Mouse (Mus musculus) stomach, postnatal 0 days (tissue): Measurements from ENCODE around the gene Mchr1. TPM values are rescaled to one million over a fixed set of nuclear protein-coding genes. Genes with fewer than 3 reads are reported as not detected.

Experiments
- ATAC-seq: fragments of 200-750 bp; cut with Nextera tagmentation; 2 replicates; pipeline ENCODE4 v1.8.0; 2017; ENCODE audit not compliant: low FRiP score, low TSS enrichment
- DNase-seq: peaks from one replicate; pipeline ENCODE4 v3.0.0-alpha.2; 2016; ENCODE audit warnings: low spot score
- H3K27ac ChIP-seq: fragments of 300-500 bp; sonication (generic); replicated peaks from 2 replicates; pipeline ENCODE4 v1.5.1; 2014; ENCODE audit warnings: mild to moderate bottlenecking, control low read depth
- H3K27me3 ChIP-seq: fragments of 300-500 bp; sonication (generic); 2 replicates; pipeline ENCODE4 v1.6.1; 2014; ENCODE audit warnings: low read length; ENCODE audit not compliant: control insufficient read depth, insufficient read depth
- H3K36me3 ChIP-seq: fragments of 300-500 bp; sonication (generic); 2 replicates; pipeline ENCODE4 v1.6.1; 2014; ENCODE audit warnings: low read length, mixed read lengths; ENCODE audit not compliant: control insufficient read depth, insufficient read depth
- H3K4me1 ChIP-seq: fragments of 300-500 bp; sonication (generic); replicated peaks from 2 replicates; pipeline ENCODE4 v1.6.1; 2014; ENCODE audit warnings: antibody characterized with exemption; ENCODE audit not compliant: control insufficient read depth, insufficient read depth
- H3K4me2 ChIP-seq: fragments of 300-500 bp; sonication (generic); replicated peaks from 2 replicates; pipeline ENCODE4 v1.6.1; 2014; ENCODE audit warnings: low read depth, mild to moderate bottlenecking, control low read depth, moderate library complexity
- H3K4me3 ChIP-seq: fragments of 300-500 bp; sonication (generic); 2 replicates; pipeline ENCODE4 v1.5.1; 2014; ENCODE audit warnings: low read depth, low read length, control low read depth
- H3K9ac ChIP-seq: fragments of 300-500 bp; sonication (generic); 2 replicates; pipeline ENCODE4 v1.6.1; 2014; ENCODE audit warnings: mild to moderate bottlenecking, low read length, control low read depth, mixed read lengths
- H3K9me3 ChIP-seq: fragments of 300-500 bp; sonication (generic); 2 replicates; pipeline ENCODE4 v1.6.1; 2016; ENCODE audit warnings: low read length; ENCODE audit not compliant: control insufficient read depth
- CTCF ChIP-seq: IDR thresholded peaks from 2 replicates; pipeline ENCODE4 v1.5.1; 2016; ENCODE audit warnings: antibody characterized with exemption, low read depth, mild to moderate bottlenecking, moderate library complexity
- EP300 ChIP-seq: optimal IDR thresholded peaks from 2 replicates; pipeline ENCODE3; 2016; ENCODE audit warnings: antibody characterized with exemption
- WGBS: fragments of 180-500 bp; shearing (Covaris S2); extraction: QIAGEN DNeasy Blood & Tissue Kit; methylation state at CpG from one replicate; pipeline ENCODE4 v1.1.7; 2014; 5-methylcytosine and 5-hydroxymethylcytosine counted together
- polyA plus RNA-seq: library from polyadenylated mRNA; unstranded; fragments of >200 nt; fragmentation: Nextera tagmentation; extraction: Ambion mirVana; gene quantifications from 2 replicates; pipeline ENCODE4 v1.2.1, GENCODE M21; 2015

The Mchr1 gene
- polyA plus RNA-seq, 1 experiment from 2014 or later: 4.9 TPM

DNA sequence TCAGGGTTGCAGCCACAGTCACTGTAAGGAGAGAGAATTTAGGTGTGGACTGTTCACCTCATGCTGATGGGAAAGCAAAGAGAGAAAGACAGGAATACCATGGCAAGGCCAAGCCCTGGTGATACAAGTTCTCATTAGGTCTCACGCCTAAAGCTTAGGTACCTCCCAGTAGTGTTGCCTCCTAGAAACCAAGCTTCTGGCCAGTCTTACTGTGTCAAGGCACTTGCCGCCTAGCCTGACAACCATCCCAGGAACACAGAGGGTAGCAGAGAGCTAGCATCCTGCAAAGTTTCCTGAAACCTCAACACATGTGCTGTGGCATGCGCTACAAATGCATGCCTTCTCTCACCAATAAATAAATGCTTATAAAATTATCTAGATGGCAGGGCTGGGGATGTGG lies 11.6 kb downstream of the Mchr1 start:
- ATAC-seq: no peak
- H3K27me3 ChIP-seq: no peaks in the 10 kb centered on the region
- WGBS: 86% methylated on average over 3 of the region's 3 CpGs
- H3K36me3 ChIP-seq: no peaks in the 10 kb centered on the region
- H3K4me2 ChIP-seq: peak overlapping the region; percentile 41; the same call in 1 of the 2 replicates
- H3K27ac ChIP-seq: peak overlapping the region; percentile 86
- H3K4me1 ChIP-seq: peaks cover 7% of the 10 kb centered on the region; the same call in 1 of the 2 replicates
- H3K9me3 ChIP-seq: no peaks in the 10 kb centered on the region
- no peak overlapping the region for H3K9ac ChIP-seq
- DNase-seq: no peak
- no peak overlapping the region for H3K4me3 ChIP-seq
- TF ChIP-seq EP300 (no peak), CTCF (no peak)

DNA sequence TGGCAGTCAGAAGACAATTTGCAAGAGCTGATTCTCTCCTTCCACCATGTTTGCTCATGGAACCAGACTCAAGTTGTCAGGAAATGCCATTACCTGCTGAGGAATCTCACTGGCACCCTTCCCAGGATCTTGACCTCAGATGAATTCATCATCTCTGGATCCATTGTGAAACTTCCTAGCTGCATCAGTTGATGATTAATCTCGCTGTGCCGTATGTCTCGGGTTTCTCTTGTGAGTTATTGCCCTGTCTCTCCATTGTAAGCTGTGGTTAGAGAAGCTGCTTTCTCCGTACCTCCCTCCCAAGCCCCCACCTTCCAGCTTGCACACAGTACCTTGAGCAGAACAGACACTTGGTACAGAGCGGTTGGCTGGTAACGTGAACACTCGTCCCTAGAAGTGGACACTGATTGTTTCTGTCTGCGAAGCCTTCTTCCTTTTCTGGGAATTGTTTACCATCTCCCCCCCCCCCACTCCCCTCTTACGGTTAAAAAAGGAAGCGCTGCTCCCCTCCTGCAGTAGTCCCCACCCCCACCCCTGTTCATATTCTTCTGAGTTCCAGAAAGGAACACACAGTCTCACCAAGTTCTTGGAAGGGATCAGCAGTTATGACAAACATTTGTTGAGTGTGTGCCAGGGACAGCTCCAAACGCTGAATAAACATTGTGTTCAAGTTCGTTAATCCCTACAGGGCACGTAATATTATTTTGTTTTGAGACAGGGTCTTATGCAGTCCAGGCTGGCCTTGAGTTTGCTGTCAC lies 12.5 kb downstream of the Mchr1 start:
- peaks cover 7% of the 10 kb centered on the region; the same call in 1 of the 2 replicates for H3K4me1 ChIP-seq
- peak; percentile 40 for DNase-seq
- no peaks in the 10 kb centered on the region for H3K36me3 ChIP-seq
- peak; percentile 87 for ATAC-seq
- peak overlapping the region; percentile 41 for H3K4me2 ChIP-seq
- TF ChIP-seq EP300 (peak; percentile 83), CTCF (no peak)
- no peaks in the 10 kb centered on the region for H3K27me3 ChIP-seq
- 3% methylated on average over 13 of the region's 13 CpGs for whole genome bisulfite sequencing
- no peaks in the 10 kb centered on the region for H3K9me3 ChIP-seq
- H3K4me3 ChIP-seq: peak overlapping the region; percentile 12; the same call in 1 of the 2 replicates
- H3K9ac ChIP-seq: no peak overlapping the region
- peak overlapping the region; percentile 86 for H3K27ac ChIP-seq

DNA sequence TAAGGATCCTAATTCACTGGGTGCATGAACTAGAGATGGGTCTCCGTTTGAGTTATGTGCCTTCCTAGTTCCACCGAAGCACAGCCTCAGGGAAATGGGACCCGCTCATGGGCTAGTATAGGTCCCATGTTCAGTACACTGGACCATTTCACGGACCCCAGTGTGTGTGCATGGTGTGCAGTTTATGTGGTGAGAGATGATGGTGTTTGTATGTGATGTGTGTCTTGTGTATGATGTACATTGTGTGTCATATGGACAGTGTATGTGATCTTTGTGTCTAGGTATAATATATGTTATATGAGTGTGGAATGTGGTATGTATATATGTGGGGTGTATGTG lies 13.0 kb downstream of the Mchr1 start:
- Histone ChIP-seq H3K36me3 (no peaks in the 10 kb centered on the region), H3K4me2 (no peak overlapping the region), H3K27me3 (no peaks in the 10 kb centered on the region), H3K4me1 (peaks cover 7% of the 10 kb centered on the region; the same call in 1 of the 2 replicates), H3K27ac (peak overlapping the region; percentile 86), H3K9me3 (no peaks in the 10 kb centered on the region), H3K4me3 (no peak overlapping the region), H3K9ac (no peak overlapping the region)
- ATAC-seq: no peak
- TF ChIP-seq EP300 (no peak), CTCF (no peak)
- DNase-seq: no peak
- 27% methylated on average over 4 of the region's 4 CpGs for WGBS

DNA sequence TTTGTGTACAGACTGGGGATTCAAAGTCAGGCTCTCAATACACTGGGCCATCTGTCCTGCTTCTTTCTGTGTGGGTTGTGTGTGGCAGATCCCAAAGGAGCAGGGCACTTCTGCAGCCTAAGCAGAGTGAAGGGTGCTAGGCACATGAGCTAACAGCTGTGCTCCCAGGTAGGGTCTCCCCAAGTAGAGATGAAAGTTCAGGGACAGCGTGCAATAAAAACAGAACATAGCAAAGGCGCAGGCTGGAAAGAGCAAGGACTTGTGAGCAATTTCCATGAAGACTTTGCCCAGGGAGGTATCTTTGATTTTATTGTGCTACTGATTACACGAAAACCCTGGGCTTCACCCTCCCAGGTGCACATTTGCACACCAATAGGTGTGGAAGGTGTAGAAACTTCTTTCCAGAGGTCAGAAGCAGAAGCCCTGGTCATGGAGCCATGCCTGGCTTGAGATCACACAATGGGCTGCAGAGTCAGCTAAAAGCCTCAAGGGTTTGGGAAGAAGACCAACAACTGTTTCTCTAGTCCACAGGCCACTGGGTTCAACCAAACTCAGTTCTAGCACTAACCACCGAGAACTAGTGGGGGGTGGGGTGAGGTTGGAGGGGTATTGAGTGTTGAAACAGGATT lies 13.8 kb downstream of the Mchr1 start:
- Histone ChIP-seq H3K4me1 (peaks cover 7% of the 10 kb centered on the region; the same call in 1 of the 2 replicates), H3K4me3 (no peak overlapping the region), H3K27me3 (no peaks in the 10 kb centered on the region), H3K27ac (peak overlapping the region; percentile 86), H3K9ac (no peak overlapping the region), H3K36me3 (no peaks in the 10 kb centered on the region), H3K4me2 (no peak overlapping the region), H3K9me3 (no peaks in the 10 kb centered on the region)
- ATAC-seq: no peak
- TF ChIP-seq EP300: no peak
- no peak for TF ChIP-seq CTCF
- WGBS: 84% methylated on average over 4 of the region's 4 CpGs
- DNase-seq: no peak

DNA sequence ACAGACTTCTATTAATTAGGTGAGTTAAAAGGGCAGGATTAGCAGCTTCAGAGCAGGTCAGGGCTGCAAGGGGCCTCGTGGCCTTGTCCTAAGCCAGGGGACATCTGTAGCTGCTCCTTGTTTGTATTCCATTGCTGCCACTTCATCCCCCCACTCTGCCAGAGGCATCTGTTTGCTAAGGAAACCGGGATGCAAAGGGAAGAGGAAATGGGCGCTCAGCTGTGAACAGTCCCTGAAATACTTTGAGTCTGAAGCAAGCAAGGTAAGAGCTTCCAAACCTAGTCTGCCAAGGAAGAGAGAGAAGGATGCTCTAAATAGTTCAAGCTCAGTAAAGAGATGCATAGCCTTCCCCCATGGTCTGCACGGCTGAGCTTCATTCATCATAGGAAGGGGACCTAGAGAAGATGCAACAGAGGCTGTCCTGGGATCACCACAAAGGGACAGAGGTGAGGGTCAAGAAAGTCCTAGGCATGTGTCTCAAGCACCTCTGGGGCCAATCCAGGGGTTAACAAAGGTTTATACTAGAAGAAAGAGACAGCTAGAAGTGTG lies 17.4 kb downstream of the Mchr1 start:
- DNase-seq: no peak
- ATAC-seq: no peak
- H3K4me3 ChIP-seq: no peak overlapping the region
- no peaks in the 10 kb centered on the region for H3K36me3 ChIP-seq
- no peak overlapping the region for H3K27ac ChIP-seq
- no peak overlapping the region for H3K9ac ChIP-seq
- 50% methylated on average over 4 of the region's 4 CpGs for WGBS
- H3K9me3 ChIP-seq: no peaks in the 10 kb centered on the region
- TF ChIP-seq EP300 (no peak), CTCF (no peak)
- no peaks in the 10 kb centered on the region for H3K27me3 ChIP-seq
- H3K4me1 ChIP-seq: 0 out of 2 replicates have a peak, but pooled peaks cover under 1% of the 10 kb centered on the region
- no peak overlapping the region for H3K4me2 ChIP-seq

DNA sequence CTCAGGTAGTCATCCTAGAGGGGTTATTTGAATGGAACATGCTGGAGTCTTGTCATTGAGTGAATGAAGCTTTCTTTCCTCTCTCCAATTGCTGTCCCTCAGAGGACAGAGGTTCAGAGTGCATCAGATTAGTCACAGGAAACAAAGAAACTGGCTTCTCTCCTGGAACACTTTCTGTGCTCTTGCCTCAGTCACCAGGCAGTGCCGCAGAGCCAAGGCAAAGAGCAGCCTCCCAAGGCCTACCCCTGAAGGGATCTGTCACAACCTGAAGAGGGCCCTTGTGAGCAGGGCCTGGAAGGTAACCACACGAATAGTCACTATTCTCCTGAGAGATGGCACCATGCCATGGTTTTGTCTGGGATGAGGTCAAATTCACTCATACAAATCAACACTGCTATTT lies 18.3 kb downstream of the Mchr1 start:
- Histone ChIP-seq H3K27ac (no peak overlapping the region), H3K9me3 (no peaks in the 10 kb centered on the region), H3K4me3 (no peak overlapping the region), H3K36me3 (no peaks in the 10 kb centered on the region), H3K4me2 (no peak overlapping the region), H3K9ac (no peak overlapping the region), H3K4me1 (no peaks in the 10 kb centered on the region), H3K27me3 (no peaks in the 10 kb centered on the region)
- no peak for TF ChIP-seq EP300
- TF ChIP-seq CTCF: peak; percentile 40; the same call in 1 of the 2 replicates
- WGBS: 62% methylated on average over 2 of the region's 2 CpGs
- ATAC-seq (no peak), DNase-seq (no peak)
